Mouse (Mus musculus) spleen, adult 18-20 months (tissue): ENCODE data around the gene Arf3.
A peak's percentile ranks its signal among the peaks of the same experiment; 100 is the strongest.
"Not testable (repeated sequence)": the region's sequence is repeated elsewhere in the genome, so short reads cannot be mapped to it uniquely, and the experiment has no call there.

Source experiments
- DNase-seq, 2 experiments: peaks; one replicate each; pipeline ENCODE4 v3.0.0; 2022; ENCODE audit warnings: mixed read lengths in 2 of 2

Gene Arf3

DNA sequence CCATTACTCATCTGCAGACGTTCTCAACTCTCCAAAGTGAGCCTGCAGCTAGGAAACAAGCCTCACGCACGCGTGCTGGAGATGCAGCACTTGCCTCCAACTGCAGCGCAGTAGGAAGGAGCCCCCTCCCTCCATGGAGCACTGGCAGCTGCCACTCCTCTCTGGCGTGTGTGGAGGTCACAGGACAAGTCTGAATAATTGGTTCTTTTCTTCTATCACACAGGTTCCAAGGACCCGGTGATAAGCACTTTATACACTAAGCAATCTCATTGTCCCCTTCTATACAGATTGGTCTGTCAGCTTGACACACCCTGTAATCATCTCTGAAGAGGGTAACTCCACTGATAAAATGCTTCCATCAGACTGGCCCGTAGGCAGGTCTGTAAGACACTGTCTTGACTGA is 10.0 kb downstream of the Arf3 start:
- DNase-seq = no peak

DNA sequence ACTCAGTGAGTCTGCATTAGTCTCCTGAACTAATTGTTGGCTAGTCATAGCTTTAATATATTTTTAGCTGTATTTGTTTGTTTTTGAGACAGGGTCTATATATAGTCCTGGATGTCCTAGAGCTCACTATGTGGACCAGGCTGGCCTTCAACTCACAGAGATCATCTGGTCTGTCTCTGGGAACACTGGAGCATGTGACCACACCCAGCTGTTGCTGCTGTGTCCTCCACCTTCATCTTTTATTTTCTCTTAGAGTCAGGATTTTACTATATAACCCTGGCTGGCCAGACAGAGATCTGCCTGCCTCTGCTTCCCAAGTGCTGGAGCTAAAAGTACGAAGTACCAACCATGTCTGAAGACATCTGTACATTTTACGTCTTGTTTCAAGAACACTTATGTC is 13.9 kb downstream of the Arf3 start:
- DNase-seq = no peak

DNA sequence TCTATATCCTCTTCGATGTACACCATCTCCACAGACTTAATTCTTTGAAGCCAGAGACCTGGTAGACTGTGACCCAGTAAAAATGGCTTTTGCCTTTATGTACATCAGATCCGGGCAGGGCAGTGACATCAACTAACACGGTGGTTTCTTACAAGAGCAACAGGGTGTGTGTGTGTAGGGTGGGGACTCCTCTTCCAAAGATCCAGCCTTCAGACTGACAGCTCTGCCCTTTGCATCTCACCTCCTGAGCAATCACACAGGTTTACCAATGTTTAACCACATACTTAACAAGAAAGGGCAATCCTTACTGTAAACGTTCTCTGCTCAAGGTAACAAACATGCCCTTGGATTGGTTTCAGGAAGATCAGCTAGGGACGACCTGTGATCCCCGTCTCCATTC is 15.7 kb downstream of the Arf3 start:
- DNase-seq = no peak

DNA sequence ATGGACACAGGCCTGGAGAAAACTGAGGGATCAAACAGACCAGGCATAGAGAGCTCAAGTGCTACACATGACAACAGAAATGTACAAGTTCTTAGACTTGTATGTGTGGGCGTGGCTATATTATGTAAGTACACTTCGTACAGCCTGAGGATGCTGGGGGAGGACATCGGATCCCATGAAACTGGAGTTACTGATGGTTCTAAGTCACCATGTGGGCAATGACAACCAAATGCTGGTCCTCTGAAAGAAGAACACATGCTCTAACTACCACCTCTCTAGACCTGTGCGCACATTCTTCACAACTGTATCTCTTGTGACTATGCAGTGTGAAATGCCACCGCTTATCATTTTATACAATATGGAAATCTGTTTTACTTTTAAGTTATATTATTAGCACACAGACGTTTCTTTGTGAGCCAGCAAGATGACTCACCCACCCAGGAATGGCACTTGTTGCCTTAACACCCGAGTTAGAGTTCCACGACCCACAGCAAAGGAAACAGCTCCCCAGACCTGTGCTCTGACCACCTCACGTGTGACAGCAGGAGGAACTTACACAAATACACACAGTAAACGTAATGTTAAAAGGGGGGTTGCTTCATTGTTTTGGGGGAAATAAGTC is 16.6 kb downstream of the Arf3 start:
- DNase-seq = no peak

DNA sequence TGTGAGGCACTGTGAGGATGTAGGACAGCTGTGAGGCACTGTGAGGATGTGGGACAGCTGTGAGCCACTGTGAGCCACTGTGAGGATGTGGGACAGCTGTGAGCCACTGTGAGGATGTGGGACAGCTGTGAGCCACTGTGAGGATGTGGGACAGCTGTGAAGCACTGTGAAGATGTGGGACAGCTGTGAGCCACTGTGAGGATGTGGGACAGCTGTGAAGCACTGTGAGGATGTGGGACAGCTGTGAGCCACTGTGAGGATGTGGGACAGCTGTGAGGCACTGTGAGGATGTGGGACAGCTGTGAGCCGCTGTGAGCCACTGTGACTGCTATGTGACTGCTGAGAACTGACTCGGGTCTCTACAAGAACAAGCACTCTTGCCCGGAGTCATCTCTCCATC is 19.2 kb downstream of the Arf3 start:
- DNase-seq = not testable (repeated sequence)

DNA sequence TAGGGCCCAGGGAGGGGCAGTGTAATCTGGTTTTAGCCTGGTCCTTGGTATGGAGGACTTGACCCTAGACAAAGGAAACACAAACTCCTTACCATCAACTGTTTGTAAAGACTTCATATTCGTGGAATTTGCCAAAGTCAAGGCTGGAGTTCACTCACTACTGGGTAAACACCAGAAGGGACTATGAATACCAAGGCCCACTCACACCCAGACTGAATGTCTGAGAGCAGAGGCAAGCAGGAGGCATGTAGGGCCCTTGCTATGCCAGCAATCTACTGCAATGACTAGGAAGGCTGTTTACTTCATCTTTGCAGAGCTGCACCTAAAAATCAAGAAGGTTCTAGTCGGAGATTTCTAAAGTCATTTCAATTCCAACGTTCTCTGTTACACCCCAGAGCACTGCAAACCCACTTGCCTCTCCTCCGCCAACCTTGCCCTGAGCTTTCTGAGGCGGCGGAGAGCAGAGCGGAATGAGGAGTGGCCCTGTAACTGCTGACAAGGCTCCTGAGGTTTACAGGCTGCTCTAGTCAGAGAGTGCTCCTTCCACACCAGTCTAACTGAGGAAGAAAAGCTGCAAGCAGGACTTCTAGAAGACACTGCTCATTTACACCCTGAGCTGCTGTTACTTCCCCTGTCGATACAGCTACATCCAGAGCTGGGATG is 20.1 kb downstream of the Arf3 start:
- no peak for DNase-seq

DNA sequence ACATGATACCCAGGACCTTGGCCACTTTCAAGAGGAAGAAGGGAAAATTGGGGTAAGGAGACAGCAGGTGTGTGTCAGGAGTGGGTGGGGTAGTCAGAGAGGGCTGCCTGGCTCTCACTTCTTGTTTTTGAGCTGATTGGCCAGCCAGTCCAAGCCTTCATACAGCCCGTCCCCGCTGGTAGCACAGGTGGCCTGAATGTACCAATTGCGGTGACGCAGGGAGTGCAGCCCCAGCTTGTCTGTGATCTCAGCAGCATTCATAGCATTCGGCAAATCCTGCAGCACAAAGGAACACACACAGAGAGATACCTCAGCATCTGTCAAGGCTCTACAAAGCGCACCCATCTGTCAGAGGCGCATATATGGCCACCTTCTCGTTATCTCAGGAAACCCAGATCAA is 22.8 kb downstream of the Arf3 start:
- DNase-seq = no peak

DNA sequence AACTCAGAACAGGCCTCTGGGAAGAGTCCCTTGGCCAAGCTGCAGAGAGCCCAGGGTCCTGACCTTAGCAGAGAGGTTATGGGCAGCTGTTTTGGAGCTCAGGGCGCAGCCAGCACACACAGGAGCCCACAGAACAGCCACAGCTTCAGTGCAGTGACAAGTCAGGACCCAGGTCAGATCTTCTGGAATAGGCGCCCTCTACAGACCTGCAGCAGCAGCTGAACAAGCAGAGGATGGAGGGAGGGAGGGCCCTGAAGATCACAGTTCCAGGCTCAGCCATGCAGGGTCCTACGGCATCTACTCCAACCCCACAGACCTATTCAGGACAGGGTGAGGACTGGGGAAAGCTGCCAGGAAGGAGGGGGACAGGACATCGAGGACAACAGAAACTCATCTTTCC is 24.2 kb downstream of the Arf3 start:
- no peak for DNase-seq

DNA sequence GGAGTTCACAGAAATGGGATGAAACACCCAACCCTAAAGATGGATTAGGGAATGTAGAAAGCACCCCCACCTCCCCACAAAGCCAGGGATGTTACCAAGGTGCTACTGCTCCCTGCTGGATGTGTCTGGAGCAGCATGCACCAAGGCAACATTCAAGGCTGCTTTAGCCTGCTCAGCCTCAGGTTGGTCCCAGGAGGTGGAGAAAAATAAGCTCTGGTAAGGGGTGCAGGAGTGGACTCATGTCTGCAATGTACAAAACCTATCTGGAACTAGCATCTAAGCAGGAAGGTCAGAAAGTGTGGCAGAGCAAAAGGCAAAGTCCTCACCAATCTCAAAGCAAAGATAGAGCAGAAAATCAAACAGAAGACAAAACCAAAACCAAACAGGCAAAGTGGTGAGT is 25.1 kb downstream of the Arf3 start:
- DNase-seq = peak in 1 of 2 experiments; percentile 53

DNA sequence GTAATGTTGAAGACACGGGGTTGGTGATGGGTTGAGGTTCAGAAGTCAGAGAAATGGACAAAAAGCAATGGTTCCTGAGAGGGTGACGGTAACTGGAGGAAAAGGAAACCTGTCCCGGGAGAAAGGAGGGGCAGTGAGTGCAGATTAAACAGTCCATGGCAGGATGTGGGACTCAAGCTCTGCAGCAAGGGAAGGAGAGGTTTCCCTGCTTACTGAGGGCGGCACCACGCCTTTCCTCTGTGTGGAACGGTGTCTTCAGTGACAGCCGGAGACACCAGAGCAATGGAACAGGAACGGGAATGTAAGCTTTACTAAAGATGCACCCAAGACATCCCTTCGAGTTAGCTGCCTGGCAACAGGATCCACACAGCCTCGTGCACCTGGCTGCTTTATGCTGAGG is 26.5 kb downstream of the Arf3 start:
- DNase-seq = no peak

DNA sequence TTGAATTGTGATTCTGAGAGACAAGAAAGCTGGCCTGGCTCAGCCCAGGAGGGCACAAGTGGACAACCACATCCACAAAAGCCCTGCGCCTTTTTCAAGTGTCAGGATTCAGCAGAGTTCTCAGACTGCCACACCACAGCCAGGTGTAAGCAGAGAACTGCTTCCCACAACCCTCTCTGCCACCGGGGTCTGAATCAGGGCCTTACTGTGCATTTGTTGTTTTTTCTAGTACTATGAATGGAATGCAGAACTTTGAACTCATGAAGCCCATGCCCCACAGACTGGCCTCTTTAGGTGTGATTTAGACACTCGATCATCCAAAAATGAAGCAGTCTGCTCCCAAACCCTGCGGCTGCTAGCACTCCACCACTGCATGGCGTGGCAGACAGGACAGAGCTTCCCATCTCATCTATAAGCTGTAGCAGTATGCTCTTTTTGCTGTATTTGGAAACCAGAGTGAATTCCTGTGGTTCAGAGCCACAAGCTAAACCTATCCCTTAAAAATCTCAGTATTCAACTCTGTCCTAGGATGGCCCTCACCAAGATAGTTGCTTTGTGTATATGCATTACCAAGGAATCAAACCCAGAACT is 28.9 kb downstream of the Arf3 start:
- no peak for DNase-seq

DNA sequence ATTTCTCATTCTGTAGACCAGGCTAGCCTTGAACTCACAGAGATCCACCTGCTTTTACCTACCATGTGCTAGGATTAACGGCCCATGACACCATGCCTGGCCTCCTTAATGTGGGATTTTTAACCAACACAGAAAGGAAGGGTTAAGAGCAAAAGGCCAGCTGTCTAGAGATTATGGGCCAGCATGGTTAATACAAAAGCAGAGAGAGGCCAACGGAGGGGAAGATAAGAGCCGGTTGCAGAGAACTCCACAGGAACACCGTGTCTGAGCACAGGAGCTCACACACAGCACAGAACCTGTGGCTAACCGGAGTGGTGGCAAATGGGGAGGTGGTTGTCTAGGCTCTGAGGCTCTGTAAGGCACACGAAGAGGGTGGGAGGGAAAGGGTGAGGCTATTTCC is 29.6 kb downstream of the Arf3 start:
- no peak for DNase-seq

DNA sequence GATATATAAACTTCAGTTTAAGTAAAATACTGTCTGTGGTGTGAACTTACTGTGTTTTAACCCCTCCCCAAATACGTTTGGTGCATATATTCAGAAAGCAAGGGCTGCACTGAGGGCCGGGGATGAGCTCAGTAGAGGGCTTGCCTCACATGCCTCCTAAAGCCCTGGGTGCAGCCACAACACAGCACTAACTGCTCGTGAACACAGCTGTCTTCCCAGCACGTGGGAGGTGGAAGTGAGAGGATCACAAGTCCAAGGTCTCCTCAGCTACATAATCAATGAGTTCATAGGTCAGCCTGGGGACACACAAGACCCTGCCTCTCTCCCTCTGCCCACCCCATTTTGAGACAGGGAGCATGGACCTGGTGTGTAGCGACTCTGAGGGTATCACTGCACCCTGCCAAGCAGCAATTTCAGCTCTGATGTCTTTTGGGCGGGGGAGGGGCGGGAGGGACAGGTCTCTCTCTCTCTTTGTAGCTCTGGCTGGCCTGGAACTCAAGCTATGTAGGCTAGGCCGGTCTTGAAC is 30.9 kb downstream of the Arf3 start:
- no peak for DNase-seq

DNA sequence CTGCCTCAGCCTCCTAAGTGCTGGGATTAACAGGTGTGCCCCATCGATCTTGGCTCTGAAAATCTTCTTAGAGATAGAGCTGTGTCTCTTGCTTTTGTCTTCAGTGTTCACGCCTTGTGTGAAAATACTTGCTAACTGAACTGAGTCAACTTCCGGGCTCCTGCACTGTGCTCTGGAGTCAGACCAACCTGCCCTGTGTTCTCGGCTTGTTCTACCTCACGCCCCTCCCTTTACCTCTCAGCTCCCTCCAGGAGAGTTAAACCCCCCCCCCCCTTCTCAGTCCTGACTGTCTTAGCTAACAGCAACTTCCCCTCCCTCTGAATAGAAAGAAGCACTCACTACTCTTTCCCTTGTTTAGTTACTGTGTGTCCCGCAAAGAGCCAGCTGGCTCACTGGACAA is 32.2 kb downstream of the Arf3 start:
- no peak for DNase-seq

DNA sequence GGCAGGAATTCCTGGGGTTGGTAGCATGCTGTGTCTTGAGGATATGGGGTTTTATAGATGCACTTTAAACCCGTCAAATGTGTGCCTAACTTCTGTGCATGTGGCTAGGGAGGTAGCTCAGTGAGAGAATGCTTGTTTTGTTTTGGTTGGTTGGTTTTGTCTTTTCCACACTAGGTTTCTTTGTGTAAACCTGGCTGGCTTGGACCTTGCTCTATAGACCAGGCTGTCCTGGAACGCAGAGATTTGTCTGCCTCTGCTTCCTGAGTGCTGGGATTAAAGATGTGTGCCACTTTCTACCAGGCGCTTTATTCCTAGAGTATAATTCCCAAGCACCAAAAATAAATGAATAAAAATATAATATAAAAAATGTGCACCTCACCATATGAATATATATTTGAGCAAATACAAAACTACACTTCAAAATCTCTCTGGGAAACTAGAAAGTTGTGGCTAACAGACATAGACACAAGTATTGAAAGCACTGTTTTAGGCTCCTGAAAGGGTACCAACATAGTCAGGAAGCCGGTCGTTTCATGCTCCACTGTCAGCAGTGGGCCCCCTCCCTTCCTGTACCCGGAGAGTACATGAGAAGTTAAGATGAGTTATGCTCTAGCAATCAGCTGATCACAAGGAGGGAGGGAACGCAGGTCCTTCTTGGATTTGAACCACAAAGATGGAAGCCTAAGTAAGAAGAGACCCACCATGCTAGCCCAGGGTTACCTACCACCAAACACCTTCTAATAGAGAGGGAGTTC is 33.0 kb downstream of the Arf3 start:
- DNase-seq = peak in 1 of 2 experiments; percentile 32

DNA sequence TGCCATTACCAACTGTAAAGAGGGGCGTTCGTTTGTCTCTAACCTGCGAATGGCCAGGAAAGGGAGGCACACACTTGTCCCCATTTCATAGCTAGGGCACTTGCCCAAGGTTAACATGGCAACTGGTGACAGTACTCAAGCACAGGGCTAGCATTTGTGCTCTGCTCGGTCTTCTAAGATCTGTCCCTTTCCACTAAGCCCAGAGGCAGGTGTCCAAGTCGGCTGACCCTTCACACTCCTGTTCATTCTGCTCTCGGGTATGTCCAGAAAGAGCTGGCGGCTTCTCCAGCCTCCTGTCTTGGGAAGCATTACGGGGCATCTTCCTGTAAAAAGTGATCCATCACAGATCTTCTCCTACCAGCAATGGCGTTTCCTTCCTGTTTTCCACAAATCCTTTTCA is 34.6 kb downstream of the Arf3 start:
- no peak for DNase-seq

DNA sequence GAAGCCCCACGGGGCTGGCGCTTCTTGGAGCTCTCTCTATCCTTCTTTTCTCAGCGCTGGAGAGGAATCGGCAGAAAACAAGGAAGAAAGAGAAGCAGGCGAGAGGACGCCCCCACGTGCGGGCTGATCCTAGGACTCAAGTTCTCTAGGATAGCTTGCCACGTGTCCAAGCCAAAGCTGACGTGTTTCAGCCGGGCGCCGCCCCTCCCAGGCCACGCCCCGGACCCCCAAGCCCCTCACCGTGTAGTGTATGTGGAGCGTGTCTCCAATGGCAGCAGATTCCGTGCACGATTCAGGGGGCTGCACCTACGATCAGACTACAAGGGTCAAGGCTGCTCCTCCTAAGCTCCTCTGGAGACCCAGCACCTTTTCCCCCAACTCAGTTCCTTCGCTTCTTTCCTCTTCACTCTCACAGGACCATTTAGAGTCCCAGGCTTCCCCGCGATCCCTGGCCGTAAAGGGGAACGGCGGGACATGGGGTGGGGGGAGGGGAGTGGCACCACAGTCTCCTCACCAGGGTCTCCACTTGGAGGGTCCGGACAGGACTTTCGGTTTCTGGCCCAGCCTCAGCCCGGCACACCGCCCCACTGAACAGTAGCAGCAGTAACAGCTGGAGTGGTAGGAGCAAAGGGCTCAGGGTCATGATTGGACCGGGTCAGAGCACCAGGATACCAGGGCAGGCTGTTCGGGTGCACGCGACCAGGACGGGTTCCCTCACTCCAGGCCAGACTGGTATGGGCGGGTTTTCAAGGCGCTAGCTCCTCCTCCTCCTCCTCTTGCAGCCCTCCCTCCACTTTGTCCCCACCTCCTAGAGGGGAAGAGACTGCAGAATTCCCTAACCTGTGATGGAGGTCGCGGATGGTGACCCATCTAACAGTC is 35.3 kb downstream of the Arf3 start, which contains the start of gene Fkbp11:
Gene Fkbp11, minus strand, starts transcription at position 756 of the 879 bp plus-strand sequence.
- DNase-seq = peak; percentile 34 to 49

DNA sequence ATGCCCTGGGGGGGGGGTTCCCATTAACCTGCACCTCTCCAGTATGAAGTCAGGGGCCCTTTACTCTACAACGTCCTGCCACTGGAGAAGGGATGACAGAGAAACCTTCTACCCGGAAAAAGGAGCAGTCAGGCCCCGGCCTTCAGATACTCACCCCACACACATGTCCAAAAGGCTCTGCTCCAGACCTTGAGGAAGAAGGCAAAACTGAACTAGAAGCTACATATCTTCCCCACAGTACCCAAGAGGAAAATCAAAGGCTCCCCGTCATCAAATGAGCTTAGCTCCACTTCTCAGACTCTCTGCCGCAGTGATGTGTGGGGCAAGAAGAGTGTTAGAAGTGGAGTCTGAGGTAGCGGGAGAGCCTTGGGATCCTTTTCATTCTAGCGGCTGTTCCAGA is 36.3 kb downstream of the Arf3 start:
- DNase-seq = no peak

DNA sequence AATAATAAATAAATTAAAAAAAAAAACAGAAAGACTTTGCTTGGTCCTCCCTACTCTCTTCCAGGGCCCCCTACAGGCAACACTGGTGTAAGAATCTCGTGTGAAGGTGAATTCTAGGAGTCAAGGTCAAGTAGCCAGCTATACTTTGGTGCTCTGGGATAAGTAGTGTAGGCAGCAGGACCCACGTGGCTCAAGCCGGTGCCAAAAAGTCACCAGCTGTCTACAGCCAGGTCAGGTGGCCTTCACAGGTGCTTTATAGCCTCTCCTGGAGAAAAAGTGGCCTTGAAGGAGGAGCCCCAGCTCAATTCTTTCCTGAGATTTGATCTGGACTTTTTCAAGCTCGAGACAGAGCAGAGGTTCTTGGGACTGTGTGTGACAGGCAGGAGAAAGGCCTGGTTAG is 36.9 kb downstream of the Arf3 start:
- DNase-seq = no peak

DNA sequence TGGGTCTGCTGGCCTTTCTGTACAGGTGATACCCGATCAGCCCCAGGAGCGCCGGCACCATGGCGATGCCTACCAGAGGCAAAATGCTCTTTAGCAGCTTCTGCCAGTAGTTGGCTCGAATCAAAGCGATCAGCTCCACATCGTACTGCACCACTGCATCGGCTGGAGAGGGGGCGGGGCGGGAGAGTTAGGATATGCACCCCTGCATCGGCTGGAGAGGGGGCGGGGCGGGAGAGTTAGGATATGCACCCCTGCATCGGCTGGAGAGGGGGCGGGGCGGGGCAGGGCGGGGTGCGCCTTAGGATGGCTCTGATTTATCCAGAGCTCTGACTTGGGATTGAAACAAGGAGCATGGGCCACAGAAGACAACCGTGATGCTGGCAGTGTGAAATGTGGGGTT is 38.6 kb downstream of the Arf3 start:
- DNase-seq = no peak

DNA sequence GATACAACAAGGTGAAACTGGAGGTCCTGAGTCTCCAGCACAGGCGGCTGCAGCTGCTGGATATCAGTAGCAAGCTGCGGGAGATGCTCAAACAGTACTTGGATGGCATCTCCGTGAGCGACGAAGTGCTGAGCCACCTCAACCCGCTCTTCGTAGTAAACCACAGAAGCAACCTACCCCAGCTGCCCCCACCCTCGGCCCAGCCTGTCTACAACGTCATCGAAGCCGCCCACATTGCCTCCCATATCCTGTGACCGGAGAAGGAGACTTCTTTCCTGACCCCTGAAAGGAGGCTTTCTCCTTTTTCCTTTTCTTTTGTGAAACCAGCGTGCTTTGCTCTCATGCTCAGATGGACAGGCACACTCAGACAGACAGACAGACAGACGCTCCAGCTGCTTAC is 40.2 kb downstream of the Arf3 start:
- DNase-seq = no peak

DNA sequence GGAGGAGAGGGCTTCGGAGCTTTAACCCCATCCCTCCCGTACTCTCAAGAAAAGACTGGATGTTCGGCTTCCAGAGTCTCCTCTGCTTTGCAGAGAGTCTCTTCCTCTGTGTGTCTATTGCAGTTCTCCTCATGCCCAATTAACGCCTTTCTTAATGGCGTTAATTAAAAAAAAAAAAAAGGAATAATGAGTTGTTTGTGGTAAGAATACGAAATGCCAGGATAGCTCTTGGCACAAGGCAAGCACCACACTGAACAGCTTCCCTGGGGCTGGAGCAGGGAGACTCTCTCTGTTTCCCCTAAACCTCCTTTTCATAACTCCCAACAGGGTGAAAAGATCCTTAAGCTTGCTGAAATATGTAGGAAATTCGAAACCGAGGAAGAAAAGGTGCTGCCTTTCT is 40.8 kb downstream of the Arf3 start:
- no peak for DNase-seq

DNA sequence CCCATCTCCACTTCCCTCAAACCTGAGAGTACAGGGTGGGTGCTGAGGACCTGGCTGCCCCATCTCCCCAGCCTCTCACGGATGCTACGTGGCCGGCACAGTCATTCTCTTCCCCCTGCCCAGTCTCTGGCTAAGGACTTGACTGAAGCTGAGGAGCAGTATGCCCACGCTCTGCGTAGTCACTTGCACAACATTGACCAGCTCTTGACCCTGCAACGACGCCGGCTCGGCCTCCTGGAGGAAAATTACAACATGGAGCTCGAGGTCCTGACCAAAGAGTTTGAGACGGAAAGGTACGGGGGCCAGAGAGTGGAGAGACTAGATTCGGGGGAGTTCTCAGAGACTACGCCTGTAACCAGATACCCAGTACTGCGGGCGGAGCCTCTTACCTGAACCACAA is 45.7 kb downstream of the Arf3 start:
- no peak for DNase-seq
